ENCODE assay signal across 8 mouse cellular contexts in the genomic region with DNA sequence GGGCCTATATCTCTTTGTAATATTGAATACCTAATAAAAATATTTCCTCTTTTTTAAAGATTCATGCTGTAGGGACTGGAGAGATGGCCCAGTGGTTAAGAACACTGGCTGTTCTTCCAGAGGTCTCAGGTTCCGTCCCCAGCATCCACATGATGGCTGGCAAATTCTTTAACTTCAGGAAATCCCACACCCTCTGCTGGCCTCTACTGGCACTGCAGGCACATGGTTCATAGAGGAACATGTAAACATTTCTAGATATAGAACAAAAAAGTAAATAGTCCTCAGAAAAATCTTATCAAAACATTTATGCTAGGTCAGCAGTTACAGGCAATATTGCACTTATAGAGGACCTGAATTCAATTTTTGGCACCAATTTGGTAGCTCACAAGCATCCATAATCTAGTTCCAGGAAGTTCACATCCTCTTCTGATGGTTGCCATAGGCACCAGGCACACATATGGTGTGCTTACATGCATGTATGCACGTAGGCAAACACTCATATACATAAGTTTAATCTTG. TPM values are rescaled to one million over a fixed set of nuclear protein-coding genes. Genes with fewer than 3 reads are reported as not detected.
DNase-seq lines count a peak whose midpoint lies in the region; ATAC-seq and TF ChIP-seq lines count a peak whose summit lies in the region.
"Had no signal": no experiment of that assay in that cellular context is flagged by ENCODE, and none has a peak within 500 bp of the region (broad histone marks: within the 10 kb centered on the region; RNA-seq: fewer than 3 reads in every experiment).

No protein-coding gene starts in this region.

- intact Hi-C loops in left cerebral cortex, postnatal 4 days (cut with DNase I), result no loop called here

- no peak overlapping the region for H3K4me3 ChIP-seq in intestine, postnatal 0 days (ENCODE audit: low read depth, low read length)
- H3K4me3 ChIP-seq in intestine, embryonic 15.5 days (replicated peaks), result no peak overlapping the region
- H3K4me3 ChIP-seq: heart, embryonic 13.5 days had no signal

- H3K9me3 ChIP-seq in intestine, postnatal 0 days (ENCODE audit: control insufficient read depth), result no peaks in the 10 kb centered on the region
- no peaks in the 10 kb centered on the region for H3K9me3 ChIP-seq in intestine, embryonic 15.5 days
- H3K9me3 ChIP-seq: heart, embryonic 13.5 days had no signal

- H3K4me2 ChIP-seq in intestine, postnatal 0 days (replicated peaks; ENCODE audit: low read depth), result no peak overlapping the region
- H3K4me2 ChIP-seq in intestine, embryonic 15.5 days (replicated peaks), result no peak overlapping the region
- H3K4me2 ChIP-seq: heart, embryonic 13.5 days had no signal

- no peak for ATAC-seq in intestine, postnatal 0 days
- ATAC-seq in intestine, embryonic 15.5 days, result no peak
- peak; percentile 43 for ATAC-seq in CD4-positive, CD25-positive, alpha-beta regulatory T cell, adult 4 months
- peak; percentile 74 for ATAC-seq in common myeloid progenitor, adult 5-6 weeks (replicated peaks; ENCODE audit: low read depth, poor library complexity, severe bottlenecking)

- no peak overlapping the region for H3K27ac ChIP-seq in intestine, postnatal 0 days (ENCODE audit: low read depth, low read length)
- no peak overlapping the region for H3K27ac ChIP-seq in intestine, embryonic 15.5 days
- H3K27ac ChIP-seq: heart, embryonic 13.5 days had no signal

- H3K36me3 ChIP-seq in intestine, postnatal 0 days (ENCODE audit: control insufficient read depth, insufficient read depth), result peaks cover 13% of the 10 kb centered on the region
- peaks cover 3% of the 10 kb centered on the region for H3K36me3 ChIP-seq in intestine, embryonic 15.5 days

- WGBS in intestine, postnatal 0 days, result 67% methylated on average over 2 of the region's 2 CpGs
- WGBS in intestine, embryonic 15.5 days, result 74% methylated on average over 2 of the region's 2 CpGs

- H3K27me3 ChIP-seq in intestine, postnatal 0 days (replicated peaks; ENCODE audit: control insufficient read depth, insufficient read depth, low read length), result no peaks in the 10 kb centered on the region
- H3K27me3 ChIP-seq in intestine, embryonic 15.5 days (replicated peaks), result no peaks in the 10 kb centered on the region
- H3K27me3 ChIP-seq: heart, embryonic 13.5 days had no signal

- peak; percentile 27 for DNase-seq in MEL-GATA-1-ER (ENCODE audit: extremely low read depth, low read depth)
- peak; percentile 58 for DNase-seq in left cerebral cortex, postnatal 4 days
- DNase-seq in right cerebral cortex, postnatal 25 days, result peak; percentile 16

- TF ChIP-seq CTCF in intestine, postnatal 0 days (IDR thresholded peaks at IDR 0.05; ENCODE audit: low read depth), result peak; percentile 73

- H3K9ac ChIP-seq in intestine, postnatal 0 days (ENCODE audit: low read depth, low read length), result no peak overlapping the region
- H3K9ac ChIP-seq in intestine, embryonic 15.5 days, result no peak overlapping the region
- H3K9ac ChIP-seq: heart, embryonic 13.5 days had no signal

- peaks cover 2% of the 10 kb centered on the region; the same call in 1 of the 2 replicates for H3K4me1 ChIP-seq in intestine, postnatal 0 days (replicated peaks; ENCODE audit: control insufficient read depth, insufficient read depth, low read length)
- peaks cover 11% of the 10 kb centered on the region; the same call in 1 of the 2 replicates for H3K4me1 ChIP-seq in intestine, embryonic 15.5 days (replicated peaks)

RNA-seq across cellular contexts. Expression of a gene that starts 9.7 kb away (rescaled TPM):
- 15.9 TPM in 2 replicates for polyA plus RNA-seq in intestine, postnatal 0 days (2015; fragmentation: Nextera tagmentation; extraction: Ambion mirVana)
- 33.6 and 34.3 TPM in 2 replicates for polyA plus RNA-seq in intestine, embryonic 15.5 days (2015; fragmentation: Nextera tagmentation; extraction: Ambion mirVana)
- polyA plus RNA-seq in CD4-positive, CD25-positive, alpha-beta regulatory T cell, adult 4 months (2017; shearing (Covaris generic)), result 10 to 100 TPM; 38.7 to 48.5 TPM
- total RNA-seq in common myeloid progenitor, adult 5-6 weeks (2017), result 54.0 and 58.7 TPM in 2 replicates
- total RNA-seq in left cerebral cortex, postnatal 4 days (2021), result 10 to 100 TPM; 58.1 to 61.4 TPM

RNA-seq across cellular contexts. Expression of a gene that starts 11.7 kb away (rescaled TPM):
- polyA plus RNA-seq in intestine, postnatal 0 days (2015; fragmentation: Nextera tagmentation; extraction: Ambion mirVana), result 59.1 and 62.0 TPM in 2 replicates
- polyA plus RNA-seq in intestine, embryonic 15.5 days (2015; fragmentation: Nextera tagmentation; extraction: Ambion mirVana), result 97.5 and 99.6 TPM in 2 replicates
- polyA plus RNA-seq in CD4-positive, CD25-positive, alpha-beta regulatory T cell, adult 4 months (2017; shearing (Covaris generic)), result 10 to 100 TPM; 50.0 to 62.7 TPM
- 18.0 and 18.3 TPM in 2 replicates for total RNA-seq in common myeloid progenitor, adult 5-6 weeks (2017)
- total RNA-seq in left cerebral cortex, postnatal 4 days (2021), result 100 to 1,000 TPM; 102 TPM

RNA-seq across cellular contexts. Expression of a gene that starts 36.1 kb away (rescaled TPM):
- polyA plus RNA-seq in intestine, postnatal 0 days (2015; fragmentation: Nextera tagmentation; extraction: Ambion mirVana), result 16.0 and 16.6 TPM in 2 replicates
- 42.1 and 42.8 TPM in 2 replicates for polyA plus RNA-seq in intestine, embryonic 15.5 days (2015; fragmentation: Nextera tagmentation; extraction: Ambion mirVana)
- 10 to 100 TPM; 19.2 to 24.2 TPM for polyA plus RNA-seq in CD4-positive, CD25-positive, alpha-beta regulatory T cell, adult 4 months (2017; shearing (Covaris generic))
- total RNA-seq in common myeloid progenitor, adult 5-6 weeks (2017), result 72.8 and 88.8 TPM in 2 replicates
- 100 to 1,000 TPM; 155 to 162 TPM for total RNA-seq in left cerebral cortex, postnatal 4 days (2021)

Comparison
In these comparisons a context has a peak if more than half of its experiments do, and no peak if none do; other contexts are left out.
1. ATAC-seq: peak in CD4-positive, CD25-positive, alpha-beta regulatory T cell, adult 4 months (single experiment) and common myeloid progenitor, adult 5-6 weeks (single experiment); none in intestine, postnatal 0 days (single experiment) and intestine, embryonic 15.5 days (single experiment).
2. Peak in every context shown above with its lines, with median percentiles within 50 percentile points of each other: DNase-seq.